Mouse (Mus musculus) layer of hippocampus, adult 18-20 months (tissue): ENCODE measurements around the gene Otud7b. TPM values are rescaled to one million over a fixed set of nuclear protein-coding genes. Genes with fewer than 3 reads are reported as not detected.
"Not testable (repeated sequence)": the region's sequence is repeated elsewhere in the genome, so short reads cannot be mapped to it uniquely, and the experiment has no call there.

Experiments used
- DNase-seq, 2 experiments: peaks; one replicate each; pipeline ENCODE4 v3.0.0; 2022; ENCODE audit warnings: low spot score in 2 of 2
- total RNA-seq, 2 experiments: library from RNA; stranded (reverse); gene quantifications; 2 replicates each; pipeline ENCODE4 v1.2.3; 2021

Gene Otud7b
- total RNA-seq, 2 experiments from 2014 or later = 40.1 to 40.8 TPM

DNA sequence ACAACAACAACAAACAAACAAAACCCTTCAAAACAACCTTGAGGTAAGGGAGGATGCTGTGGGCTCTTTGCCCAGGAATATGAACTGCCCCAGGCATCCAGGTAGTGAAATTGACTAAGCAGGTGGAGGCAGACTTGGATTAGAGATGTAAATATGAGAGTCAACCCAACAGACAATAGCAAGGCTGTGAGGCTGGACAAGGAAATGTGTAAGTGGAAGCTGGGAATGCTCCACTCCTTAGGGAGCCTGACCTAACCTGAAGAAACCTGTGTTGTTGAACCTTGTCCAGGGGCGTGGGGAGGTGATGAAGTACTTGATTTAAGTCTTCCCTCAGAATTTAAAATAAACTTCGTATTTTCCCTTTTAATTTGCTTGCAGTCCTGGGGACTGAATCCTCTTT, 74.6 kb downstream of the Otud7b start:
- DNase-seq = no peak

DNA sequence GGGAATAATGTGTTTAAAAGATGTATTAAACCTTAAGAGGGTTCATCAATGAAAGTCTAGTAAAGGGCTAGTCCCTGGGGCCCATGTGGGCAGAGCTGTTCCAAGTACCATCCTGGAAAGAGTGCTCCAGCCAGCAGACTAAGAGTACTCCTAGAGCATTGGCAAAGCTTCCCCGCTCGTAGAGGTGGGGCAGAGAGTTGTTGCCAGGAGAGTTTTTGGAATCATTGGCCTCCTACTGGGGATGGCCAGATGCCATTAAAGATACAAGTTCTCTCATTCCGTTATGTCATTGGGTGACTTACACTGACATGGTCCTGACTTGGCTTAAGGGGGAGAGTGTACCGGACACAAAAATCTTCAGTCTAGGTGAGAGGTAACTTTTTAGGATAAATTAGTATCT, 75.2 kb downstream of the Otud7b start:
- DNase-seq = no peak

DNA sequence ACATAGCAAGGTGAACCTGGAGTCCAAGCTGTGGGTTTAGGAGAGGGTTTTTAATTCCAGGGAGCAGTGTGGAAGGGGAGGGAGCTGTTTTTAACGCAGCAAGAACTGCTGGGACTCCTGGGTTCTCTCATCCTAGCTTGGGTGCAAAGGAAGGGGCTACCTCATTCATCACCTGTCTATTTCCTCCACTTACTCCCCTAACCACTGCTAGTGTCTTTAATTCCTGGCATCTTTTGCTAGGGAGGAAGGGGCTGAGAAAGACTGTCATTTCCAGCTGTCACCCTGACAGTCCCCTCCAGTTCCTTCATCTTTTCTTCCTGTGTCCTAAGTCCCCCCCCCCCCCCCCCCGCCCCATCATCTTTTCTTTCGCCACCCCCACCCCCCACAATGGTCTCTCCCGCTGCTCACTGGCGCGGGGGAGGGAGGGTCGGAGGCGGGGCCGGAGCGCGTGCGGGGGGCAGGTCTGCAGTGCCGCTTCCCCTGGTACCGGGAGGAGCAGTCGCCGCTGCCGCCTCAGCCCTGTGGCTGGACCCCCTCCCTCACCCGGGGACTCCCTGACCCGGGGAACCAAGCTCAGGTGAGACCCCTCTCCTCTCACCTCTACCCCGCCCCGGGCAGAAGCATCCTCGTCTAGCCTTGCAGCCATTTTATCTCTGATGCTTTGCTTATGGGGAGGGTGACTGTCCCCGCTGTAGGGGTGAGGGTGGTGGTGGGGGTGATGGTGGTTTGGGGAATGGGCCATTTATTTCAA, 76.6 kb downstream of the Otud7b start, which contains the start of gene Sv2a:
TSS of gene Sv2a (plus strand) at position 425 of the 751 bp plus-strand sequence.
- DNase-seq = peak; percentile 64 to 74

DNA sequence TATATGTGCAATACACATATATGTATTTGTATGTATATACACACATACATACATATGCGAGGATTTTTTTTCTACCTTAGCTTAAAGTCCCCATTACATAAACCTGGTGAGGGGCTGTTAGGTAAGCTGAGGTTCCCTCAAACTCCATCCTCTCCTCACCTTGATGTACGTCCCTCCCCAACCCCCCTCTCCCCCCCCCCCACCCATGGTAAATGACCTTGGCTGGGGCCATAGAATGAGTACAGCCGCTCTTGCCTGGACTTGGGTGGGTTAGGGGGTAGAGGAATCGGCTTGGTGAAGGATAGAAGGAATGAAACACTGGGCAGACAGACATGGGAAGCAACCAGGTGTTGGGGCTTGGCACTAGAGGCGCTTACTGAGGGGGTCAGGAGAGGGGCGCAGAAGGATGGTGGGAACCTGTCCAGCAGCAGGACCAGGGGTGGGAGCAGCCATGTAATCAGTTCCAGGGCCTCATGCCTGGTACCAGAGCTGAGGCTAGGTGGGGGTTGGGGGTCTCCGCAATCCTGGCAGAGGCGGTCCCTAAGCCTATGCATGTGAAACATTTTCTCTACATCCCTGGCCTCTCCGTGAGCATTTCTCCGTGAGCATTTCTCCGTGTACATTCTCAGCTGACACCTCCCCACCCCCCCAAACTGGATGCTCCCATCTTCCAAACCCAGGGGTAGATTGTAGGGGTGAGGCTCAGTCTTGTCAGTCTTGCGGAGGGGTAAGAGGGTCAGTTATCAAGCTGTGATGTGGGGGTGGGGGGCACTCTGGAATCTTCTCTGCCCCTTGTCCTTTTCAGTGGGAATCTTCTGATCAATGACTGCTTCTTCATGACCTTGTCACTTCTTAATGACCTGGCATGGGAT, 77.4 kb downstream of the Otud7b start:
- no peak for DNase-seq

DNA sequence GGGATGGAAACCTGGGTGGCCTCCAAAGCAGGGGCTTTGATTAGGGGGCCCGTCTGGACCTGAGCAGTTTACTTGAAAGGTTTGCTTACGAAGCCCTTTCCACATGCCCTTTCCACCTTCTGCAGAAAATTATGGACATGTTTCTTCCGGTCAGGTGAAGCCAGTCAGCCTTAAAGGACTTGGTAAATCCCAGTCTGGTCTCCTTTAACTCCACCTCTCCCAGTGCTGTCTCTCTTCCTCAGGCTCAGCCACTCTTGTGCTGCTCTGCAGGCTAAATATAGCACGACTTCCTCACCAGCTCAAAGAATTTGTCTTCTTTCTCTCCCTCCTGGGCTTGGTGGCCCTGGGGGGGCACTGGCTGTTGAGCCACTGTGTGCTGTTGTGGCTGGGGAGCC, 78.1 kb downstream of the Otud7b start:
- no peak for DNase-seq

DNA sequence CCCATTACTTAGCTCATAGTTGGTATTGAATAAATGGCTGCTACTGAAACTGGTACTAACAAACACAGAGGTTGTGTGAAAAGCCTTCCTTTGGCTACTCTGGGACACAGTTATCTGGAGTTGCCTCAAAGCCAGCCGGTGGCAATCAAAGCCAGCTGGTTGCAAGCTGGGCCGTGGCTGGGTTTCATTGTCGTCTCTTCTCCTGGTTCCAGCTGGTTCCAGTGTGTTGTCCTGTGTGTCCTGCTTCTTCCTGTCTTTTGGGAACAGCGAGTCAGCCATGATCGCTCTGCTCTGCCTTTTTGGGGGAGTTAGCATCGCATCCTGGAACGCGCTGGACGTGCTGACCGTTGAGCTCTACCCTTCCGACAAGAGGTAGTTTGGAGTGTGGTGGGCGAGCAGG, 88.7 kb downstream of the Otud7b start:
- no peak for DNase-seq

DNA sequence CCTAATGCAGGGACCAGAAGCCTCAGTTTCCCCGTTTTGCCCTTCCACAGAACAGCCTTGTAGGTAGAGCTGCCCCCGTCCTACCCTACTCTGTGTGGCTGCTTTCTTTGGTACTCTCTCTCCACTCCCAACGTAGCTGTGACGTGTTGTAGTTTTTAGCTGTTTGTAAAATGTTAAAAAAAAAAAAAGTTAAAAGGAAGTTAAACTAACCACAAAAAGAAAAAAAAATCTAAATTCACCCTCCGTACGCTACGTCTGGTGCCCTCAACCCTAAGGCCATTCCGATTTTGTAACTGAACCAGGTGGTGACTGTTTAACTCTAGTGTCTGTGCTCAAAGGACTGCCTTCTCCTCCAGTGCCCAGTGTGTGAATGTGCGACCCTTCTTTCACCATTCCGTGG, 90.6 kb downstream of the Otud7b start:
- DNase-seq = no peak

DNA sequence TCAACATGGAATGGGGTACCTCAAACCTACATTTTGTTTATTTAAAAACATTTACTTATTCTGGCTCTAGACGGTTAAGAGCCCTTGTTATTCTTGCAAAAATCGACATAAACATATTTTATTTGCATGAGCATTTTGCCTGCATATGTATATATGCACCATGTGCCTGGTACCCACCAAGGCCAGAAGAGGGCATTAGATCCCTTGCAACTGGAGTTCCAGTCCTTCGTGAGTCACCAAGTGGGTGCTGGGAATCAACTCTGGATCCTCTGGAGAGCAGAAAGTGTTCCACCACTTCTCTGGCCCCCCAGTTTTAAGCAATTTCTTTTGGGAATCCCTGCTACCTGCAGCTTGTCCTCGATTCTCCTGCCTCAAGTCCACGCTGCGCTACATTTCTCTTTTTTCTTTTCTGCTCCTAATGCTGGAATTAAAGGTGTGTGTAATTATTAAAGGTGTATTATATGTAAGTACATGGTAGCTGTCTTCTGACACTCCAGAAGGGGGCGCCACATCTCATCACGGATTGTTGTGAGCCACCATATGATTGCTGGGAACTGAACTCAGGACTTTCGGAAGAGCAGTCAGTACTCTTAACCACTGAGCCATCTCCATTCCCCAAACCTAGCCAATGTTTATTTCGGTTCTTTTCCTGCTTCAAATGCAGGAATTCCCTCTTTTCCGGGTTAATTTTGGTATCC, 91.4 kb downstream of the Otud7b start:
- DNase-seq = no peak

DNA sequence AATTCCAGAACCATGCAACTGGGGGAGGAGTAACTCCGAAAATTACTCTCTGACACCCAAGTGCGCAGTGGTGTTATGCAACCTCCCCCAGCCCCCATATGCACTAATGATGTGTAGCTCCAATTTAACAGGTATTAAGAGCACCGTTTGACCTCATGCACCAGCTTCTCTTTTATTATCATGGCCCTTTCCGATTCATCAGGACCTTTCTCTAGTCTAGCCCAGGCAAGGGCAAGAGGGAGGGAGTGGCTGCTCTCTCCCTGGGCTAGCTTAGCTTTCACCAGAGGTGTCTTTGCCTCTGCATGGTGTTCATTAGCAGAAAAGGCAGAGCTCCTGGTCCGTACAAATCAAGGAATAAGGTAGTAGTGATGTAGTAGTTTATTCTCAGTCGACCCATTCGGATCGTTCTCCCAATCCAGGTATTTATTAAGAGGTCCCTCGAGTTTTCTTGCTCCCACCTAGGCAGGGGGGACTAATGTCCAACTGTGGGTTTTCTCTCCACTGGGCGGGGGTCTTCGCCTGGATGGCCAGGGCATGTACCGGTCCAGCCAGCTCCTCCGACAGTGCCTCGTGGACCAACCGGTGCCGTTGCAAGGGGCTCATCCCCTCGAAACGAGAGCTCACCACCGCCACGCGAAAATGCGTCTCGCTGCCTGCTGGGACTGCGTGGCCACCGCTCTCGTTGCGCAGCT, 92.3 kb downstream of the Otud7b start:
- DNase-seq = peak in 1 of 2 experiments; percentile 51

DNA sequence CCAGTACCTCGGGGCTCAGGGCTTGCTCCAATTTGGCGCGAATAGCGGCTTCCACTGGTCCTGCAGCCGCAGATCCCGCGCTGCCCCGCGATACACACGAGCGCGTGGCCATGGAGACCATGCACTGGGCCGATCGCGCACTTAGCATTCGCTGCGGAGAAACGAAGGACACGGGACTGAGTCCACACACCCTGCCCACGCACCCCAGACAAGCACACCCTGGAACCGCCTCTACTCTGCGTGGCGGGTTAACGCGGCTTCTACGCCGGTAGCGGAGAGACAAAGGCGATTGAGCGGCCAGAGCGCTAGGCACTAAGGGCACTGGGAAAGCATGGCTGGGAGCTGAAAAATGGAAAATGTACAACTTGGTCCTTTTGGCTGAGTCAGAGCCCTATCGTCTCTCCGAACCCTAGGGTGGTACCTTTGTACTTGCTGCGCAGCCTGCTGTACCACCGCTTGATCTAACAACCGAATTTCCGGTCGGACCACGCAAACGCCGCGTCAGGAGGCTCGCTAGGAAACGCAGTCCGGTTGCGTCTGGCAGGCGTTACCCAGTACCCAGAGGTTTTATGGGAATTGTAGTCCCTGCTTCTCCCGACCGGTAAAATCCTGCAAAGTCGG, 92.9 kb downstream of the Otud7b start:
- peak; percentile 92 to 96 for DNase-seq

DNA sequence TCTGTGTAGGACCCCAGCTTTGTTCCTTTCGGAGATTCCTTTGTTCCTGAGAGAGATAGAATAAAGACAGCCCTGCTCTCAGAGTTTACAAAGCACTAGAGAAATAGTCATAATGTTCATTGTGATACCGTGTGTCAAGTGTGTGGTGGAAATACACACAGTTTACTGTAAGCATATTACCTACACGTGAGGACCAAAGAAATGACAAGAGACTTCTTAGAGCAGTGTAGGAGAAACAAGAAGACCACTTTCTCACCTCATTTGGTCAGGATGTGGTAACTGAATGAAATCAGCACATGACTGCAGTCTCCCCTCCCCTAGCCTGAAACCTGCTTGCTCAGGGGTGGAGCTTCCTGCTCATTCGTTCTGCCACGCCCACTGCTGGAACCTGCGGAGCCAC, 93.9 kb downstream of the Otud7b start:
- no peak for DNase-seq

DNA sequence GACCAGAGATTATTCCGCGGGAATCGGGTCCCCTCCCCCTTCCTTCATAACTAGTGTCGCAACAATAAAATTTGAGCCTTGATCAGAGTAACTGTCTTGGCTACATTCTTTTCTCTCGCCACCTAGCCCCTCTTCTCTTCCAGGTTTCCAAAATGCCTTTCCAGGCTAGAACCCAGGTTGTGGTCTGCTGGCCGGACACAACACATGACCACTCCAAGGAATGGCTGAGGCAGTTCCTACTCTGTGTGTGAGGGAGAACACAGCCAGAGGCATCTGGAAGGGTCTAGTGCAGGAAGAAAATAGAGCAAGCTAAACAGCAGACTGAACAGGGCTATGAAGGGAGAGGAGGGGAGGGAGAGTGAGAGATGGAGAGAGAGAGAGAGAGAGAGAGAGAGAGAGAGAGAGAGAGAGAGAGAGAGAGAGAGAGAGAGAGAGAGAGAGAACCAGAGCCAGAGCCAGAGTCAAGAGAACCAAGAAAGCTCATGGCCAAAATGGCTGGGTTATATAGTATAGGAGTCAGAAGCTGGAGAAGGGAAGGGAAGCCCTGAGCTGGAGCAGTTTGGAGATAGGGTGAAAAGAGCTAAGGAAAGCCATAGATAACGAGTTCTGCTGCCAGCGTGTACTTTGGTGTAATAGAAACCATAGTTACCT, 94.4 kb downstream of the Otud7b start:
- not testable (repeated sequence) for DNase-seq

DNA sequence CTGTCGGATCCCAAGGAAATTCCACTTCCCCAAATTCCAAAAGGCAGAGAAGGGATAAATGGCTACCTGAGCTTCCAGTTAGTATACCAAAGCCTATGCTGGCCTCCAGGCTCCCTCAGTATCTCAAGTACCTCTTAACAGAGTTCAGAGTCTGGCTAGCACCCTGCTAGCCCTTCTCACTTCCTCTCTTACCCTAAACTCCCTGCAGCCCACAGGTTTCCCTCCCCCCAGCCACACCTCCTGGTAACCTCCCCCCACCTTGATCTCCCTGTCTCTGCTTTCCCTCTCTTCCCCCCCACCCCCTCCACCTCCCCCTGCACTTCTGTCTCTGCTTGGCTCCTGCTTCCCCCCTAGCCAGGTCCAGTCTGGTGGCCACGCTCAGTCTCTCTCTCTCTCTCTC, 95.4 kb downstream of the Otud7b start:
- DNase-seq = no peak

DNA sequence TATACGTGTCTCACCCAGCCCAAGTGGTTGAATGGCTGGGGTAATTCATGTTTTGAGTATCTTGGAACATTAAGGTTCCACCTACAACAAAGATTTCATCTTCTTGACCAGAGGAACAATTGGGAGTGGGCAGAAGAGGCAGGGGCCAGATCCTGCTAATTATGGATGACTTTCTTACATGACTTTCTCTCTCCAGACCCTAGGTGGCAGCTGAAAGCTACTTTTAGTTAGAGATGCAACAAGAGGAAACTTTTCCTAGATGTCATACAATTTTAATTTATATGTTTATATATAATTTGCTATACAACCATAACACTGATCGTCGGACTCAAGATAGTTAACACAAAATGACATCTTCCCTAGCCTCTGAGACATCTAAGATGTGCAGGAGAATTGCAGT, 103.5 kb downstream of the Otud7b start:
- no peak for DNase-seq

DNA sequence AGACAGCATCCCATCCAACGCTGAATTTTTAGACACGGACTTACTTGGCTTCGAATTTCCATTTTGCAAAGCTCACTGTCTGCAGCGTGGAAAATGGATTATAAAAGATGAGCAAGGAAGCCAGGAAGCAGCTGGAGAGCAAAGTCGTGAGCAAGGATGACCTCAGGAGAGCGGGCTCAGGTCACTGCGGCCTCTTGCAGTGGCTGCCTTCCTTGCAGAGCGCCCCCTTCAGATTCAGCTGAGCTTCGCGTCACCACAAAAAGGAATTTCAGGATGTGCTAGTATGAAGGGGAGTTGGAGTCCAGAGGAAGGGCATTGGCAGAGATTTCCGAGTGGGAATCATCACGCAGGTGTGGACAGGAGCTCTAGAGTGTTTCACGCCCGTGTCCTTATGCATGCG, 104.9 kb downstream of the Otud7b start:
- no peak for DNase-seq

Other genes with a start within 250 kb of the Otud7b start
- gene Prpf3, start 248.6 kb upstream of the Otud7b start, total RNA-seq = 10 to 100 TPM; 33.8 to 34.4 TPM
- gene Mrps21, start 233.0 kb upstream of the Otud7b start, total RNA-seq = 100 to 1,000 TPM; 134 to 158 TPM
- gene Ciart, start 222.3 kb upstream of the Otud7b start, total RNA-seq = 10 to 100 TPM in 1 of 2 experiments, 1 to 10 TPM in 1; 9.2 to 11.7 TPM
- gene BC028528, start 212.5 kb upstream of the Otud7b start, total RNA-seq = 1 to 10 TPM; 2.2 to 3.0 TPM
- 10 to 100 TPM; 61.1 to 70.2 TPM for gene Aph1a, start 210.6 kb upstream of the Otud7b start, total RNA-seq
- 10 to 100 TPM in 1 of 2 experiments, 1 to 10 TPM in 1; 9.9 to 10.8 TPM for gene Car14, start 199.8 kb upstream of the Otud7b start, total RNA-seq
- 10 to 100 TPM; 88.3 to 89.6 TPM for gene Anp32e, start 175.3 kb upstream of the Otud7b start, total RNA-seq
- 10 to 100 TPM; 40.5 to 42.5 TPM for gene Plekho1, start 108.5 kb upstream of the Otud7b start, total RNA-seq
- 10 to 100 TPM; 43.7 to 45.6 TPM for gene Vps45, start 46.1 kb upstream of the Otud7b start, total RNA-seq
- gene Mtmr11, start 57.5 kb downstream of the Otud7b start, total RNA-seq = 1 to 10 TPM; 4.0 to 6.8 TPM
- 10 to 100 TPM; 50.4 to 51.0 TPM for gene Sf3b4, start 67.8 kb downstream of the Otud7b start, total RNA-seq
- 100 to 1,000 TPM; 359 to 373 TPM for gene Sv2a, start 76.6 kb downstream of the Otud7b start, total RNA-seq
- gene Bola1, start 115.2 kb downstream of the Otud7b start, total RNA-seq = 10 to 100 TPM; 18.2 to 19.4 TPM
- 10 to 100 TPM; 10.4 to 10.6 TPM for gene Hist2h2ab, start 115.3 kb downstream of the Otud7b start, total RNA-seq
- gene Hist2h2ac, start 116.4 kb downstream of the Otud7b start, total RNA-seq = 10 to 100 TPM; 24.5 to 27.2 TPM
- 1 to 10 TPM; 8.3 to 9.0 TPM for gene Hist2h2be, start 116.6 kb downstream of the Otud7b start, total RNA-seq
- 10 to 100 TPM in 1 of 2 experiments, 1 to 10 TPM in 1; 7.7 to 11.1 TPM for gene Hist2h3c2, start 134.6 kb downstream of the Otud7b start, total RNA-seq
- 100 to 1,000 TPM; 207 to 216 TPM for gene Hist2h2aa2, start 135.7 kb downstream of the Otud7b start, total RNA-seq
- gene Hist2h2aa1, start 141.0 kb downstream of the Otud7b start, total RNA-seq = 10 to 100 TPM in 1 of 2 experiments, 1 to 10 TPM in 1; 8.7 to 12.8 TPM
- gene Hist2h3c1, start 142.2 kb downstream of the Otud7b start, total RNA-seq = not detected
- gene Hist2h4, start 158.8 kb downstream of the Otud7b start, total RNA-seq = 10 to 100 TPM; 33.3 to 33.7 TPM
- 10 to 100 TPM; 35.3 to 37.8 TPM for gene Hist2h3b, start 164.1 kb downstream of the Otud7b start, total RNA-seq
- 100 to 1,000 TPM; 146 to 147 TPM for gene Hist2h2bb, start 165.2 kb downstream of the Otud7b start, total RNA-seq
- gene Fcgr1, start 189.4 kb downstream of the Otud7b start, total RNA-seq = 1 to 10 TPM; 1.9 to 3.8 TPM